Mouse (Mus musculus): ENCODE data around the gene Dlg2. TPM values are rescaled to one million over a fixed set of nuclear protein-coding genes. Genes with fewer than 3 reads are reported as not detected.

Dlg2 gene
- total and polyA plus RNA-seq, 2 experiments from 2014 or later = 26.3 to 169 TPM

DNA sequence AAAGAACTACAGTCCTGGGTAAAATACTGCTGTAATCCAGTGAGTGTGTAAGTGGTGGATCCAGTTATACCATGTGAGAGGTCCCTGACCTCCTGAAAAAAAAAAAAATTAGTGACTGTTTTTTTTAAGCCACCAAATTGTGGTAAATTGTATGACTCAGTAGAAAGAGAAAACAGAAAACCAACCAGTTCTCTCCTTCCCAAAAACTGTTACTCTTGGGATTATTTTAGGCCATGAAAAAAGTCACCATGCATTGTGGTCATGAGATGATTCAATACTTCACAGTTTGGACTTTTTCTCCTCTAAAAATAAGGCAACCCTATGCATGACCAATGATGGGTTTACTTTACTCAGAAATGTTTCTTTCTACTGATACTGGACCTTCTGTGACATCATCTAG, 1291.2 kb downstream of the Dlg2 start:
- no peak overlapping the region for H3K4me2 ChIP-seq (ENCODE audit: low read depth)
- no peaks in the 10 kb centered on the region for H3K9me3 ChIP-seq (ENCODE audit: low read length)
- ATAC-seq (no peak), DNase-seq (no peak)
- no peak for TF ChIP-seq CTCF (IDR thresholded peaks at IDR 0.05; ENCODE audit: low read depth)
- H3K36me3 ChIP-seq (ENCODE audit: insufficient read depth) = no peaks in the 10 kb centered on the region
- H3K4me3 ChIP-seq (ENCODE audit: low read depth, low read length) = no peak overlapping the region
- no peaks in the 10 kb centered on the region for H3K27me3 ChIP-seq (ENCODE audit: insufficient read depth, low read length)
- no peak overlapping the region for H3K27ac ChIP-seq (ENCODE audit: low read depth, low read length)
- H3K9ac ChIP-seq = no peak overlapping the region
- H3K4me1 ChIP-seq (ENCODE audit: insufficient read depth) = no peaks in the 10 kb centered on the region

DNA sequence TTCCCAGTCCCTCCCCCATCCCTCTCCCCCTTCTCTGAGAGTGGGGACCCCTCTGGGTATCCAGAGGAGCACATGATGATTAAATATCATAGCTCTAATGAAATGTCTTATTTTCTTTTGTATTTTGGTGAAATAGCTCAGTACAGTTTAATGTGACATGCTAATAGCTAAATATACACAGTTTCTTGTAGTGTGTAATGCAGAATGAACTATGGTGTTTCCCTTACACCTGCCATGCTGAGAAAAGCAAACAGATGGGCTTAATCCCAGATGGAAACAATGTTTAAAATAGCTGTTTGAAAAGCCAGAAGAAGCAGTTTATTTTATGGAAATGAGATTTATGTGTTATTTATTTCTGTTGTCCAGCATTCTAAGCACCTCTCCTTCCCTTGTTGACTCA, 1302.2 kb downstream of the Dlg2 start:
- Histone ChIP-seq H3K27ac (ENCODE audit: low read depth, low read length) (no peak overlapping the region), H3K4me1 (ENCODE audit: insufficient read depth) (no peaks in the 10 kb centered on the region), H3K9ac (no peak overlapping the region), H3K9me3 (ENCODE audit: low read length) (no peaks in the 10 kb centered on the region), H3K4me3 (ENCODE audit: low read depth, low read length) (no peak overlapping the region), H3K27me3 (ENCODE audit: insufficient read depth, low read length) (no peaks in the 10 kb centered on the region), H3K36me3 (ENCODE audit: insufficient read depth) (no peaks in the 10 kb centered on the region), H3K4me2 (ENCODE audit: low read depth) (no peak overlapping the region)
- ATAC-seq = no peak
- no peak for TF ChIP-seq CTCF (IDR thresholded peaks at IDR 0.05; ENCODE audit: low read depth)
- peak; percentile 20 for DNase-seq

DNA sequence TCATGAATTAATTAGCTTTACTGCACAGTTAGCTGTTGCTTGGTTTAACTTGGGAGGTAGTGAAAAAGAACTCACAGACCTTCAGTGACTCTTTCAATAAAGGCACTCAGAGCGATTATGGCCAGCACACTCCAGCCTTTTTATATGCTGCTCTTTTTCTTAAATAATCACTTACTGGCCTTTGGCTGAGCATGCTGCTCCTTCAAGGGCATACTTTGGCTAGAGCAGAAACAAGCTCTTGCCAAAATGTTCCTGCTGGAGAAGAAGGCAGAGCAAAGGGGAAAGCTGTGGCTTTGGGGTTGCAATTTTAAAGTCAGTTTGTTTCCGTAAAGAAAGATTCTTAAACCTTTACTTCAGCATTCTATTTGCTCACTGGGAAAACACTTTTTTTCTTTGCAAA, 1308.1 kb downstream of the Dlg2 start:
- no peak for DNase-seq
- 62% methylated on average over 2 of the region's 2 CpGs for WGBS
- no peak for ATAC-seq
- TF ChIP-seq CTCF (IDR thresholded peaks at IDR 0.05; ENCODE audit: low read depth) = no peak
- no peak overlapping the region for H3K4me3 ChIP-seq (ENCODE audit: low read depth, low read length)
- 0 out of 2 replicates have a peak overlapping the region, but pooled peaks have one; percentile 22 for H3K27ac ChIP-seq (ENCODE audit: low read depth, low read length)
- H3K27me3 ChIP-seq (ENCODE audit: insufficient read depth, low read length) = no peaks in the 10 kb centered on the region
- H3K4me2 ChIP-seq (ENCODE audit: low read depth) = no peak overlapping the region
- no peaks in the 10 kb centered on the region for H3K9me3 ChIP-seq (ENCODE audit: low read length)
- H3K9ac ChIP-seq = no peak overlapping the region
- H3K4me1 ChIP-seq (ENCODE audit: insufficient read depth) = no peaks in the 10 kb centered on the region
- H3K36me3 ChIP-seq (ENCODE audit: insufficient read depth) = no peaks in the 10 kb centered on the region

DNA sequence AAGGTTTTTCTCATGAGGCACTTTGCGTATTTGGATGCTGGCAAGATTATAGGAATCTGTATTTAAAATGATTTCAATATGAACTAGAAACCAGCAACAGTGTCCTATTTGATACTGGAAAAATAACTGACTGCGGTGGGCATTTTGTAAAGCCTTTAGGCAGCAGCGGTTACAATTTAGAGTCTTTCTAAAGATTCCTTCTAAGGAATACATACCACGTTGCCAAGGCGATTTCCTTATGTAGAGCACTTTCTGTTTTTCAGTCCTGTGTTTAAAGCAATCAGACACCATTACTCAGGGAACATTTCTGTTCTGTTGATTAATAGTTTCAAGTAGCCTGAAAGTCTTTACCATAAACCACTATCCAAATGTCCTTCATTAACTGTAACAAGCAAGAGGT, 1309.0 kb downstream of the Dlg2 start:
- 53% methylated on average over 5 of the region's 5 CpGs for WGBS
- no peaks in the 10 kb centered on the region for H3K27me3 ChIP-seq (ENCODE audit: insufficient read depth, low read length)
- H3K4me2 ChIP-seq (ENCODE audit: low read depth) = no peak overlapping the region
- H3K4me3 ChIP-seq (ENCODE audit: low read depth, low read length) = no peak overlapping the region
- peak overlapping the region; percentile 67 for H3K27ac ChIP-seq (ENCODE audit: low read depth, low read length)
- DNase-seq (peak; percentile 54), ATAC-seq (peak; percentile 50)
- no peak for TF ChIP-seq CTCF (IDR thresholded peaks at IDR 0.05; ENCODE audit: low read depth)
- no peaks in the 10 kb centered on the region for H3K9me3 ChIP-seq (ENCODE audit: low read length)
- H3K9ac ChIP-seq = no peak overlapping the region
- H3K36me3 ChIP-seq (ENCODE audit: insufficient read depth) = no peaks in the 10 kb centered on the region
- H3K4me1 ChIP-seq (ENCODE audit: insufficient read depth) = no peaks in the 10 kb centered on the region

DNA sequence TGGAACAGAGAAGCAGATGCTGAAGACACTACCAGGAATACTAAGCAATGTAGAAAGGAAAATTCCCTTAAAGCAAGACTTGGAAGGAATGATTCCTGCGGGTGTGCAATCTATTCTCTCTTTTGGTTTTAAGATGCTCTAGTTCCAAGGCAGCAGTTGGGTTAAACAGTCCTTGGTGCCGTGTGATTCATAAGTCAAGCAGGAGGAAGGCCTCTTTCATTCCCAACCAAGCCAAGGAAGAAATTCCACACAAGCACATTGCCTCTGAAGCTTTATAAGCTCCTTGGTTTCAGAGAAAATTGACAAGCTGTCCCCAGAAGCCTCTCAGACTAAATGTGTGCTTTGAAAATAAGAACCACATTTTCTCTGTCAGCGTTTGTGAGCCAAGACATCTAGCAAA, 1309.4 kb downstream of the Dlg2 start:
- Histone ChIP-seq H3K27ac (ENCODE audit: low read depth, low read length) (peak overlapping the region; percentile 67), H3K36me3 (ENCODE audit: insufficient read depth) (no peaks in the 10 kb centered on the region), H3K4me1 (ENCODE audit: insufficient read depth) (no peaks in the 10 kb centered on the region), H3K4me3 (ENCODE audit: low read depth, low read length) (no peak overlapping the region), H3K9me3 (ENCODE audit: low read length) (no peaks in the 10 kb centered on the region), H3K4me2 (ENCODE audit: low read depth) (no peak overlapping the region), H3K9ac (no peak overlapping the region), H3K27me3 (ENCODE audit: insufficient read depth, low read length) (no peaks in the 10 kb centered on the region)
- ATAC-seq = peak; percentile 70
- DNase-seq = peak; percentile 49
- 54% methylated on average over 3 of the region's 3 CpGs for WGBS
- TF ChIP-seq CTCF (IDR thresholded peaks at IDR 0.05; ENCODE audit: low read depth) = no peak

DNA sequence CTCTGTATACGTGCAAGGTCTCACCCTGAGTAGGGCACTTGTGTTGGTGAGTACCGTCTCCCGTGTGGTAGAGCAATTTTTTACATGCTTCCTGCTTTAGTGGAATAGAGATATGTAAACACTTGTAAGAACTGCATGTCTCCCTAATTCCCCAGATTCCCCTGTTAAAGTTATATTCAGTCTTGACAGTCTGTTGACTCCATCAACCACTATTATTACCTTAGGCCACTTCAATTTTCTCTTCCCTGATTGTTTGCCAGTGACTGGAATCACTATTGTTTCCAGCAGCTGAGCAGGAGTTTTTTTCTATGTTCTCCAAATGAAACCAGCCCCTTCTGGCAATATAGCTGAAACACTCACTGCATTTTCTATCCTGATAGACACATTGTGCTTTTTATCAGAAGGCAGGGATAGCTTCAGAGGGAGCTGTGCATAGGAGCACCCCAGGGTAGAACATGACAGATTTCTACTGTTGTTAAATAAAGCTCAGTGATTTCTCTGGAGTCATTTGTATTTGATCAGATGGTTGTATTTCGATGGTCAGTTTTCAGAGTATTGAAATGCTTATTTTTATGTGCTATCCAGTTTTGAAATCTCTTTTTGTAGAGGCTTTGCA, 1314.6 kb downstream of the Dlg2 start:
- no peak for DNase-seq
- Histone ChIP-seq H3K27ac (ENCODE audit: low read depth, low read length) (no peak overlapping the region), H3K4me2 (ENCODE audit: low read depth) (no peak overlapping the region), H3K4me1 (ENCODE audit: insufficient read depth) (no peaks in the 10 kb centered on the region), H3K27me3 (ENCODE audit: insufficient read depth, low read length) (no peaks in the 10 kb centered on the region), H3K9me3 (ENCODE audit: low read length) (no peaks in the 10 kb centered on the region), H3K4me3 (ENCODE audit: low read depth, low read length) (no peak overlapping the region), H3K9ac (no peak overlapping the region), H3K36me3 (ENCODE audit: insufficient read depth) (no peaks in the 10 kb centered on the region)
- no peak for ATAC-seq
- TF ChIP-seq CTCF (IDR thresholded peaks at IDR 0.05; ENCODE audit: low read depth) = no peak
- WGBS = 78% methylated on average over 4 of the region's 4 CpGs

DNA sequence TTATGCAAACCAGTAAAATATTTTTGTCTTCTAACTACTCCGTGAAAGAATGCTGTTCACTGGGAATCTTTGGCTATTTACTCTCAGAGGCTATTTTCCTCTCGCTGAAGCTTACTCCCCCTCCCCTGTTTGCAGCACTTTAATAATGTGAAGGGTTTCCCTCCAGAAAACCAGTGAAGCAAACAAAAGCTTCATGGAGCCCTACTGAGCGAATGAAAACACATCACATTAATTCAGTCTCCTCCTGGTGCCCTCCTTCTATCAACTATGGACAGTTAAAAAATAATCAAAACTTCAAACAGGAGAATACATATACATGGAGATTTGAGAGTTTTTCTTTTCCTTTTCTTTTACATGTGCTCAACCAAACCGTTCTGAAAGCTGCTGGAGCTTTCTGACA, 1330.2 kb downstream of the Dlg2 start:
- no peak overlapping the region for H3K27ac ChIP-seq (ENCODE audit: low read depth, low read length)
- H3K9me3 ChIP-seq (ENCODE audit: low read length) = no peaks in the 10 kb centered on the region
- H3K4me3 ChIP-seq (ENCODE audit: low read depth, low read length) = no peak overlapping the region
- H3K4me1 ChIP-seq (ENCODE audit: insufficient read depth) = no peaks in the 10 kb centered on the region
- TF ChIP-seq CTCF (IDR thresholded peaks at IDR 0.05; ENCODE audit: low read depth) = no peak
- DNase-seq = no peak
- 9% methylated on average over 4 of the region's 4 CpGs for WGBS
- ATAC-seq = no peak
- H3K4me2 ChIP-seq (ENCODE audit: low read depth) = no peak overlapping the region
- no peak overlapping the region for H3K9ac ChIP-seq
- H3K27me3 ChIP-seq (ENCODE audit: insufficient read depth, low read length) = no peaks in the 10 kb centered on the region
- no peaks in the 10 kb centered on the region for H3K36me3 ChIP-seq (ENCODE audit: insufficient read depth)
